Mouse (Mus musculus) limb, embryonic 15.5 days (tissue): ENCODE measurements around the gene Etl4. TPM values are rescaled to one million over a fixed set of nuclear protein-coding genes. Genes with fewer than 3 reads are reported as not detected.
"Not testable (repeated sequence)": the region's sequence is repeated elsewhere in the genome, so short reads cannot be mapped to it uniquely, and the experiment has no call there.

Source experiments
- ATAC-seq: fragments of 200-750 bp; cut with Nextera tagmentation; 2 replicates; pipeline ENCODE4 v1.8.0; 2017; ENCODE audit warnings: low read depth, moderate TSS enrichment; ENCODE audit not compliant: insufficient number of reproducible peaks, low FRiP score, low TSS enrichment
- H3K27ac ChIP-seq: fragments of 300-500 bp; sonication (generic); 2 replicates; pipeline ENCODE4 v1.5.1; 2015; ENCODE audit warnings: moderate library complexity, mild to moderate bottlenecking, inconsistent platforms
- H3K27me3 ChIP-seq: fragments of 300-500 bp; sonication (generic); 2 replicates; pipeline ENCODE4 v1.6.1; 2015; ENCODE audit warnings: inconsistent platforms
- H3K36me3 ChIP-seq: fragments of 300-500 bp; sonication (generic); 2 replicates; pipeline ENCODE4 v1.6.1; 2015; ENCODE audit warnings: inconsistent platforms
- H3K4me1 ChIP-seq: fragments of 300-500 bp; sonication (generic); 2 replicates; pipeline ENCODE4 v1.6.1; 2015; ENCODE audit warnings: inconsistent platforms
- H3K4me2 ChIP-seq: fragments of 300-500 bp; sonication (generic); 2 replicates; pipeline ENCODE4 v1.6.1; 2015; ENCODE audit warnings: mild to moderate bottlenecking, inconsistent platforms
- H3K4me3 ChIP-seq: fragments of 300-500 bp; sonication (generic); 2 replicates; pipeline ENCODE4 v1.5.1; 2015; ENCODE audit warnings: mild to moderate bottlenecking, inconsistent platforms
- H3K9ac ChIP-seq: fragments of 300-500 bp; sonication (generic); 2 replicates; pipeline ENCODE4 v1.6.1; 2015; ENCODE audit warnings: inconsistent platforms
- H3K9me3 ChIP-seq: fragments of 300-500 bp; sonication (generic); 2 replicates; pipeline ENCODE4 v1.6.1; 2016; ENCODE audit warnings: inconsistent platforms
- WGBS: fragments of 180-500 bp; shearing (Covaris S2); methylation state at CpG from one replicate; pipeline ENCODE4 v1.1.7; 2015; 5-methylcytosine and 5-hydroxymethylcytosine counted together
- polyA plus RNA-seq: library from polyadenylated mRNA; unstranded; fragments of >200 nt; fragmentation: Nextera tagmentation; extraction: Ambion mirVana; gene quantifications from 2 replicates; pipeline ENCODE4 v1.2.1, GENCODE M21; 2015

Etl4 gene
- polyA plus RNA-seq, 1 experiment from 2014 or later: 33.5 TPM

GRCm38 (mm10) chr2:20176456-20177184 lies 267.0 kb downstream of the Etl4 start:
- H3K4me2 ChIP-seq, H3K4me1 ChIP-seq, H3K4me3 ChIP-seq, H3K36me3 ChIP-seq, H3K27ac ChIP-seq, H3K9me3 ChIP-seq, H3K27me3 ChIP-seq, ATAC-seq, H3K9ac ChIP-seq: not testable (repeated sequence)
- WGBS: 78% methylated on average over 6 of the region's 6 CpGs

- not testable (repeated sequence) for H3K4me2 ChIP-seq, H3K27ac ChIP-seq, H3K4me1 ChIP-seq, H3K36me3 ChIP-seq, H3K27me3 ChIP-seq, H3K4me3 ChIP-seq, ATAC-seq, H3K9me3 ChIP-seq, H3K9ac ChIP-seq
- WGBS: 90% methylated on average over 3 of the region's 3 CpGs
Measured at GRCm38 (mm10) chr2:20177236-20177635, 267.7 kb downstream of the Etl4 start.

- not testable (repeated sequence) for H3K9ac ChIP-seq, H3K4me2 ChIP-seq, H3K27ac ChIP-seq, H3K4me3 ChIP-seq, H3K36me3 ChIP-seq, H3K27me3 ChIP-seq, H3K4me1 ChIP-seq, H3K9me3 ChIP-seq, ATAC-seq
- WGBS: 93% methylated on average over 5 of the region's 5 CpGs
Measured at GRCm38 (mm10) chr2:20180561-20180960, 271.0 kb downstream of the Etl4 start.

- not testable (repeated sequence) for H3K4me1 ChIP-seq, H3K9me3 ChIP-seq, H3K27me3 ChIP-seq, H3K4me3 ChIP-seq, H3K27ac ChIP-seq, H3K36me3 ChIP-seq, H3K9ac ChIP-seq, ATAC-seq, H3K4me2 ChIP-seq
- 84% methylated on average over 7 of the region's 7 CpGs for WGBS
Measured at GRCm38 (mm10) chr2:20187223-20187622, 277.6 kb downstream of the Etl4 start.

- Histone ChIP-seq H3K36me3 (no peaks in the 10 kb centered on the region), H3K9me3 (no peaks in the 10 kb centered on the region), H3K27ac (no peak overlapping the region), H3K4me1 (no peaks in the 10 kb centered on the region), H3K9ac (no peak overlapping the region), H3K4me2 (no peak overlapping the region), H3K4me3 (no peak overlapping the region), H3K27me3 (no peaks in the 10 kb centered on the region)
- ATAC-seq: no peak
- WGBS: 85% methylated on average over 7 of the region's 7 CpGs
Measured at GRCm38 (mm10) chr2:20203011-20203410, 293.4 kb downstream of the Etl4 start.

GRCm38 (mm10) chr2:20206647-20207046 lies 297.1 kb downstream of the Etl4 start:
- Histone ChIP-seq H3K4me1 (no peaks in the 10 kb centered on the region), H3K4me3 (no peak overlapping the region), H3K36me3 (no peaks in the 10 kb centered on the region), H3K9ac (no peak overlapping the region), H3K4me2 (no peak overlapping the region), H3K27me3 (no peaks in the 10 kb centered on the region), H3K27ac (no peak overlapping the region), H3K9me3 (no peaks in the 10 kb centered on the region)
- WGBS: 44% methylated on average over 1 of the region's 1 CpGs
- no peak for ATAC-seq

GRCm38 (mm10) chr2:20208683-20209194 lies 299.2 kb downstream of the Etl4 start:
- no peak overlapping the region for H3K4me3 ChIP-seq
- ATAC-seq: no peak
- no peak overlapping the region for H3K4me2 ChIP-seq
- no peaks in the 10 kb centered on the region for H3K36me3 ChIP-seq
- no peaks in the 10 kb centered on the region for H3K9me3 ChIP-seq
- 78% methylated on average over 3 of the region's 3 CpGs for WGBS
- no peaks in the 10 kb centered on the region for H3K27me3 ChIP-seq
- no peak overlapping the region for H3K9ac ChIP-seq
- H3K27ac ChIP-seq: no peak overlapping the region
- H3K4me1 ChIP-seq: no peaks in the 10 kb centered on the region

- H3K4me3 ChIP-seq: no peak overlapping the region
- no peaks in the 10 kb centered on the region for H3K27me3 ChIP-seq
- no peak overlapping the region for H3K4me2 ChIP-seq
- H3K36me3 ChIP-seq: no peaks in the 10 kb centered on the region
- H3K9ac ChIP-seq: no peak overlapping the region
- H3K27ac ChIP-seq: no peak overlapping the region
- no peaks in the 10 kb centered on the region for H3K9me3 ChIP-seq
- no peak for ATAC-seq
- WGBS: 66% methylated on average over 4 of the region's 4 CpGs
- no peaks in the 10 kb centered on the region for H3K4me1 ChIP-seq
Measured at GRCm38 (mm10) chr2:20209359-20209758, 299.8 kb downstream of the Etl4 start.

- Histone ChIP-seq H3K4me1 (no peaks in the 10 kb centered on the region), H3K4me2 (no peak overlapping the region), H3K9ac (no peak overlapping the region), H3K36me3 (no peaks in the 10 kb centered on the region), H3K9me3 (no peaks in the 10 kb centered on the region), H3K27ac (no peak overlapping the region), H3K27me3 (no peaks in the 10 kb centered on the region), H3K4me3 (no peak overlapping the region)
- 87% methylated on average over 2 of the region's 2 CpGs for WGBS
- no peak for ATAC-seq
Measured at GRCm38 (mm10) chr2:20216275-20216674, 306.7 kb downstream of the Etl4 start.

- ATAC-seq: no peak
- H3K27ac ChIP-seq: no peak overlapping the region
- H3K9me3 ChIP-seq: no peaks in the 10 kb centered on the region
- H3K4me2 ChIP-seq: no peak overlapping the region
- H3K36me3 ChIP-seq: no peaks in the 10 kb centered on the region
- no peak overlapping the region for H3K4me3 ChIP-seq
- no peak overlapping the region for H3K9ac ChIP-seq
- H3K4me1 ChIP-seq: no peaks in the 10 kb centered on the region
- WGBS: 83% methylated on average over 5 of the region's 5 CpGs
- no peaks in the 10 kb centered on the region for H3K27me3 ChIP-seq
Measured at GRCm38 (mm10) chr2:20216686-20217437, 307.3 kb downstream of the Etl4 start.

GRCm38 (mm10) chr2:20231371-20231770 lies 321.8 kb downstream of the Etl4 start:
- no peak overlapping the region for H3K4me3 ChIP-seq
- ATAC-seq: no peak
- no peak overlapping the region for H3K4me2 ChIP-seq
- no peak overlapping the region for H3K9ac ChIP-seq
- H3K9me3 ChIP-seq: no peaks in the 10 kb centered on the region
- H3K4me1 ChIP-seq: no peaks in the 10 kb centered on the region
- H3K36me3 ChIP-seq: no peaks in the 10 kb centered on the region
- no peak overlapping the region for H3K27ac ChIP-seq
- 50% methylated on average over 4 of the region's 4 CpGs for WGBS
- no peaks in the 10 kb centered on the region for H3K27me3 ChIP-seq

- H3K9me3 ChIP-seq: no peaks in the 10 kb centered on the region
- H3K4me1 ChIP-seq: peaks cover 7% of the 10 kb centered on the region; the same call in 1 of the 2 replicates
- H3K9ac ChIP-seq: no peak overlapping the region
- no peak overlapping the region for H3K4me3 ChIP-seq
- no peak for ATAC-seq
- H3K4me2 ChIP-seq: no peak overlapping the region
- H3K36me3 ChIP-seq: no peaks in the 10 kb centered on the region
- no peak overlapping the region for H3K27ac ChIP-seq
- no peaks in the 10 kb centered on the region for H3K27me3 ChIP-seq
- 41% methylated on average over 4 of the region's 4 CpGs for WGBS
Measured at GRCm38 (mm10) chr2:20248043-20248664, 338.6 kb downstream of the Etl4 start.
